Mouse (Mus musculus) 3134 (cell line): ENCODE results near the gene Slc35a3.

Experiments used
- DNase-seq: peaks from one replicate; pipeline ENCODE4 v3.0.0-alpha.2; 2011; ENCODE audit warnings: low spot score; ENCODE audit not compliant: insufficient read length; ENCODE audit errors: extremely low read depth

Gene Slc35a3

DNA sequence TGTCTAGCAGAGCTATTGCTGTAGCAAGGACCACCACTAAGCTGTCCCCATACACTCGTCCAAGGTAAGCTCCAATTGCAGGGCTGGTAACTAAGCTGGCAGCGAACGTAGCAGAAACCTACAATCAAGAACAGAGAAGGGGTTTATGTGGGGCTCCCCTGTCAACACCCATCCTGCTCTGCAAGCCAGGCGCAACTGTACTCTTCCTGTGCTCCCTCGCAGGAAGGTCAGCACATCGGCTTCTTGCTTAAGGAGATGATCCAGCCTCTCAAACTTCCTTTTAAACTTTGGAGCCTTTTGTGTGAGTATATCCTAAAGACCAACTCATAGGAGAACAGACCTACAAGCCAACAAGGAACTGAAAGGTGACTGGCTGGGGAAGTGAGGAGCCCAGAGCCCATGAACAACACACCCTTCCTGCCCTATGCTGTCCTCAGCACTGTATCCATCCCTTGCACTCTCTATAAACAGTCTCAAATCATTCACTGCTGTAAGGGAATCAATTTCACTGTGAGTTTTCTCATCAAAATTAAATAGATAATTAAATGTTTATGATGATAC, 70.7 kb downstream of the Slc35a3 start:
- DNase-seq, result no peak

GRCm38 (mm10) chr3:116640024-116640423, 72.6 kb downstream of the Slc35a3 start:
- no peak for DNase-seq

DNA sequence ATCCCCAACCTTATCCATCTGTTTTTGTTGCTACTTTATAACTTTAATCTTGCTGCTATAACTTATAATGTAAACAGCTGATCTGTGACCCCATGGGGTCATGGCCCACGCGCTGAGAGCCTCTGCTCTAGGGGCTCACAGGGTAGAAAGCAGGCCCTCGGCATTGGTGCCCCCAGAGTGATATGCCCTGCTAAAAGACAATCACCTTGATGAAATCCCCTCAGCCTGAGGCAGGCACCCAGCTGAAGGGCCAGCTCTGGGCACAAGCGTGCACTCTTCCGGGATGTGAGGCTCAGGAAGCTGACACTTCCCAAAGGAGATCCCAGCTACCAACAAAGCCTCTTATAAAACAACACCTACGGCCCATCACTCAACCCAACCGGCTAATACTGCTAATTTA, 74.1 kb downstream of the Slc35a3 start:
- no peak for DNase-seq

- DNase-seq, result no peak
Observed at GRCm38 (mm10) chr3:116637693-116638476, 74.7 kb downstream of the Slc35a3 start.

GRCm38 (mm10) chr3:116635799-116636198, 76.8 kb downstream of the Slc35a3 start:
- DNase-seq, result no peak

GRCm38 (mm10) chr3:116634853-116635252, 77.8 kb downstream of the Slc35a3 start:
- no peak for DNase-seq

DNA sequence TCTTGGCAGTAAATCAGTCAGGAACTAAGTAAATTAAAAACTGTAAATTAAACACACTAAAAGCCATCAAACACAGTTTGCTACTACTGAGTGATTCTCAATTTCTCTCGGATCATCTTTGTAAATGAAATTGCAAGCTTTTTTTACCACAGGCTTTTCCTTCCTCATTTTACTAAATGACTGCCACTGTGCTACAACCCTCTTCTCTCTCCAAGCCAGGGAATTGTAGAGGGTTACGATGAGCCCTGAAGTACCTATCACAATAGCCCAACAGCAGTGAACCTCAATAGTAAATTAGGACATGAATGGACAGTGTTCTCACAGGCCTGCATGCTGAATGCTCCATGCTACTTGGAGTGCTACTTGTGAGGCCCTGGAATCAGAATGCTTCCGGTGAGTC, 78.5 kb downstream of the Slc35a3 start:
- DNase-seq, result no peak

DNA sequence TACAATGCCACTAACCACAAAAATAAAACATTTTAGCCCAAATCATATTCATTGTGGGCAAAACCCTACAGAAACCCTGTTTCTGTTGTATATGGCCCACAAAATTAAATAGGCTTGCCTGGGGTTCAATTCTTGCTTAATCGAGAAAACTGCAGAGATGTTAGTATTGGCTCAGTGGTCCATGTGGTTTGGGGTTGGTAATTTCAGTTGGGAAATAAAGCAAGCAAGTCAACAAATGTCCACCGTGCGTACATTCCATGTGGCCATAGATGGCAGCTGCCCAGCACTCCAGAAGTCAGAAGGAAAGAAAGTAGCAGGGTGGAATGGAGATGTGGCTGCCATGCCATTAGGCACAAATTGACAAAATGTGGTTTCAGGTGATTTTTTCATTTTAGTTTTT, 79.7 kb downstream of the Slc35a3 start:
- DNase-seq, result no peak

- DNase-seq, result no peak
Observed at GRCm38 (mm10) chr3:116631459-116631858, 81.2 kb downstream of the Slc35a3 start.

DNA sequence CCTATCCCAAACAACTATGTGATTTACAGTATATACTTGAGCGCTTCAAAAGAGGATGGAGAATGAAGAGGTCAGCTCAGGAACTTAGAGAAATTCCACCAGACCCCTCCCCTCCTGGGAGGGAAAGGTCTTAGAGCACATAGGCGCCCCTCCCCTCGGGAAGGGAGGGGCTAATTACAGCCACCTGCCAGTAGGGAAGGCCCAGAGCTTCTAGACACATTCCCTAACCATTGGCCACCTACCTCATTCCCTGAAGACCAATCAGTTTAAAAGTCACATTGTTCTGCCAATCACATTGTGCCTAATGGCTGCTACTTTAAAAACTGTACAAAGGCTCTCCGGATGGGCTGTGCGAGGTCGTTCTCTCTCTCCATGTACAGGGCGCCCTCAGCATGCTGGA, 90.0 kb downstream of the Slc35a3 start:
- no peak for DNase-seq

- DNase-seq, result no peak
Observed at GRCm38 (mm10) chr3:116620636-116621370, 91.8 kb downstream of the Slc35a3 start.
